Mouse (Mus musculus) forebrain, embryonic 16.5 days (tissue): ENCODE results near the gene Lcp2. TPM values are rescaled to one million over a fixed set of nuclear protein-coding genes. Genes with fewer than 3 reads are reported as not detected.
"Not testable (repeated sequence)": the region's sequence is repeated elsewhere in the genome, so short reads cannot be mapped to it uniquely, and the experiment has no call there.

Experiments used
- ATAC-seq: fragments of 200-750 bp; cut with Nextera tagmentation; 2 replicates; pipeline ENCODE4 v1.8.0; 2017; ENCODE audit warnings: mild to moderate bottlenecking, moderate library complexity
- H3K27ac ChIP-seq: fragments of 300-500 bp; sonication (generic); 2 replicates; pipeline ENCODE4 v1.5.1; 2014; ENCODE audit warnings: low read length, control low read depth
- H3K27me3 ChIP-seq: fragments of 300-500 bp; sonication (generic); replicated peaks from 2 replicates; pipeline ENCODE4 v1.6.1; 2014; ENCODE audit warnings: low read length; ENCODE audit not compliant: control insufficient read depth, insufficient read depth
- H3K36me3 ChIP-seq: fragments of 300-500 bp; sonication (generic); 2 replicates; pipeline ENCODE4 v1.6.1; 2014; ENCODE audit not compliant: control insufficient read depth, insufficient read depth
- H3K4me1 ChIP-seq: fragments of 300-500 bp; sonication (generic); replicated peaks from 2 replicates; pipeline ENCODE4 v1.6.1; 2014; ENCODE audit warnings: low read length; ENCODE audit not compliant: control insufficient read depth, insufficient read depth
- H3K4me2 ChIP-seq: fragments of 300-500 bp; sonication (generic); 2 replicates; pipeline ENCODE4 v1.6.1; 2014; ENCODE audit warnings: mild to moderate bottlenecking, low read length, control low read depth
- H3K4me3 ChIP-seq: fragments of 300-500 bp; sonication (generic); replicated peaks from 2 replicates; pipeline ENCODE4 v1.5.1; 2014; ENCODE audit warnings: mild to moderate bottlenecking, low read length, control low read depth
- H3K9ac ChIP-seq: fragments of 300-500 bp; sonication (generic); replicated peaks from 2 replicates; pipeline ENCODE4 v1.6.1; 2014; ENCODE audit warnings: low read depth, low read length, control low read depth
- H3K9me3 ChIP-seq: fragments of 300-500 bp; sonication (generic); 2 replicates; pipeline ENCODE4 v1.6.1; 2016; ENCODE audit warnings: low read length; ENCODE audit not compliant: control insufficient read depth
- WGBS: fragments of 180-500 bp; shearing (Covaris S2); extraction: QIAGEN DNeasy Blood & Tissue Kit; methylation state at CpG from one replicate; pipeline ENCODE4 v1.1.7; 2014; 5-methylcytosine and 5-hydroxymethylcytosine counted together
- polyA plus RNA-seq: library from polyadenylated mRNA; unstranded; fragments of >200 nt; fragmentation: Nextera tagmentation; extraction: Ambion mirVana; gene quantifications from 2 replicates; pipeline ENCODE4 v1.2.1, GENCODE M21; 2015

Lcp2 gene
- polyA plus RNA-seq, 1 experiment from 2014 or later: 1.8 TPM

- no peak overlapping the region for H3K9ac ChIP-seq
- H3K4me3 ChIP-seq: no peak overlapping the region
- no peak overlapping the region for H3K4me2 ChIP-seq
- ATAC-seq: peak; percentile 77
- no peaks in the 10 kb centered on the region for H3K9me3 ChIP-seq
- H3K27ac ChIP-seq: no peak overlapping the region
- H3K27me3 ChIP-seq: peaks cover 3% of the 10 kb centered on the region
- 17% methylated on average over 2 of the region's 2 CpGs for WGBS
- no peaks in the 10 kb centered on the region for H3K4me1 ChIP-seq
- H3K36me3 ChIP-seq: no peaks in the 10 kb centered on the region
Measured at GRCm38 (mm10) chr11:34123147-34123546, 76.4 kb downstream of the Lcp2 start.

GRCm38 (mm10) chr11:34124852-34125251 lies 78.1 kb downstream of the Lcp2 start:
- WGBS: 73% methylated on average over 7 of the region's 7 CpGs
- Histone ChIP-seq H3K9ac (no peak overlapping the region), H3K4me3 (no peak overlapping the region), H3K4me2 (no peak overlapping the region), H3K36me3 (no peaks in the 10 kb centered on the region), H3K4me1 (no peaks in the 10 kb centered on the region), H3K9me3 (no peaks in the 10 kb centered on the region), H3K27me3 (peaks cover 3% of the 10 kb centered on the region), H3K27ac (no peak overlapping the region)
- ATAC-seq: no peak

- not testable (repeated sequence) for H3K36me3 ChIP-seq, ATAC-seq
- 86% methylated on average over 3 of the region's 3 CpGs for WGBS
Measured at GRCm38 (mm10) chr11:34125727-34126126, 79.0 kb downstream of the Lcp2 start.

GRCm38 (mm10) chr11:34128412-34128811 lies 81.7 kb downstream of the Lcp2 start:
- ATAC-seq: no peak
- Histone ChIP-seq H3K36me3 (no peaks in the 10 kb centered on the region), H3K4me2 (no peak overlapping the region), H3K27me3 (peaks cover 3% of the 10 kb centered on the region; the same call in 1 of the 2 replicates), H3K4me3 (no peak overlapping the region), H3K4me1 (no peaks in the 10 kb centered on the region), H3K9me3 (no peaks in the 10 kb centered on the region), H3K9ac (no peak overlapping the region), H3K27ac (no peak overlapping the region)
- WGBS: 84% methylated on average over 2 of the region's 2 CpGs

More at GRCm38 (mm10) chr11:34125727-34126126, 79.0 kb downstream of the Lcp2 start:
- H3K9ac ChIP-seq, H3K4me3 ChIP-seq, H3K4me1 ChIP-seq, H3K27me3 ChIP-seq, H3K9me3 ChIP-seq, H3K4me2 ChIP-seq, H3K27ac ChIP-seq: not testable (repeated sequence)

GRCm38 (mm10) chr11:34139296-34139695 lies 92.6 kb downstream of the Lcp2 start:
- peaks cover 18% of the 10 kb centered on the region for H3K27me3 ChIP-seq
- WGBS: 18% methylated on average over 8 of the region's 8 CpGs
- H3K4me2 ChIP-seq: no peak overlapping the region
- H3K9ac ChIP-seq: no peak overlapping the region
- H3K27ac ChIP-seq: no peak overlapping the region
- H3K36me3 ChIP-seq: no peaks in the 10 kb centered on the region
- peak; percentile 75 for ATAC-seq
- H3K4me1 ChIP-seq: peaks cover 10% of the 10 kb centered on the region; the same call in 1 of the 2 replicates
- H3K9me3 ChIP-seq: no peaks in the 10 kb centered on the region
- no peak overlapping the region for H3K4me3 ChIP-seq

Other genes starting within 250 kb of the Lcp2 start
- gene Kcnmb1, start 83.9 kb upstream of the Lcp2 start, polyA plus RNA-seq: 0.18 and 0.20 TPM in 2 replicates
- gene Kcnip1, start 53.8 kb upstream of the Lcp2 start, polyA plus RNA-seq: 47.8 and 61.8 TPM in 2 replicates
- gene 4930469K13Rik, start 51.6 kb downstream of the Lcp2 start, polyA plus RNA-seq: not detected in 2 replicates
- 0.14 TPM in 1 of 2 replicates, not detected in the other for gene Foxi1, start 161.2 kb downstream of the Lcp2 start, polyA plus RNA-seq